Mouse (Mus musculus): Measurements from ENCODE around the gene Lrrc61. TPM values are rescaled to one million over a fixed set of nuclear protein-coding genes. Genes with fewer than 3 reads are reported as not detected.

Gene Lrrc61
- polyA plus RNA-seq, 1 experiment from 2014 or later, result 5.4 TPM

- Histone ChIP-seq H3K36me3 (peaks cover 48% of the 10 kb centered on the region), H3K9ac (no peak overlapping the region), H3K9me3 (no peaks in the 10 kb centered on the region; the same call in 1 of the 2 replicates), H3K4me3 (replicated peaks) (no peak overlapping the region), H3K27ac (no peak overlapping the region), H3K4me1 (peaks cover 22% of the 10 kb centered on the region), H3K27me3 (replicated peaks) (no peaks in the 10 kb centered on the region), H3K4me2 (no peak overlapping the region)
- 95% methylated on average over 45 of the region's 45 CpGs for WGBS
- no peak for ATAC-seq (ENCODE audit: insufficient read depth, low FRiP score, low read depth)
Measured at GRCm38 (mm10) chr6:48596545-48597232, 42.1 kb downstream of the Lrrc61 start.

- Histone ChIP-seq H3K9me3 (no peaks in the 10 kb centered on the region; the same call in 1 of the 2 replicates), H3K36me3 (peaks cover 48% of the 10 kb centered on the region), H3K4me2 (no peak overlapping the region), H3K4me1 (peaks cover 22% of the 10 kb centered on the region), H3K9ac (no peak overlapping the region), H3K27me3 (replicated peaks) (no peaks in the 10 kb centered on the region), H3K27ac (no peak overlapping the region), H3K4me3 (replicated peaks) (no peak overlapping the region)
- no peak for ATAC-seq (ENCODE audit: insufficient read depth, low FRiP score, low read depth)
- 96% methylated on average over 27 of the region's 27 CpGs for WGBS
Measured at GRCm38 (mm10) chr6:48597233-48597625, 42.6 kb downstream of the Lrrc61 start.

- WGBS, result 89% methylated on average over 1 of the region's 1 CpGs
- no peak overlapping the region for H3K4me2 ChIP-seq
- no peak overlapping the region for H3K9ac ChIP-seq
- no peaks in the 10 kb centered on the region for H3K27me3 ChIP-seq (replicated peaks)
- H3K4me1 ChIP-seq, result 0 out of 2 replicates have a peak, but pooled peaks cover 6% of the 10 kb centered on the region
- H3K4me3 ChIP-seq (replicated peaks), result no peak overlapping the region
- H3K9me3 ChIP-seq, result no peaks in the 10 kb centered on the region; the same call in 1 of the 2 replicates
- H3K27ac ChIP-seq, result no peak overlapping the region
- ATAC-seq (ENCODE audit: insufficient read depth, low FRiP score, low read depth), result no peak
- peaks cover 48% of the 10 kb centered on the region for H3K36me3 ChIP-seq
Measured at GRCm38 (mm10) chr6:48600594-48600993, 46.0 kb downstream of the Lrrc61 start.

- Histone ChIP-seq H3K4me2 (peak within 1 kb of the TSS; percentile 94), H3K36me3 (peaks cover 41% of the 10 kb centered on the region), H3K9ac (peak within 1 kb of the TSS; percentile 38), H3K4me1 (0 out of 2 replicates have a peak, but pooled peaks cover 6% of the 10 kb centered on the region), H3K9me3 (no peaks in the 10 kb centered on the region; the same call in 1 of the 2 replicates), H3K27me3 (replicated peaks) (no peaks in the 10 kb centered on the region), H3K4me3 (replicated peaks) (peak within 1 kb of the TSS; percentile 60), H3K27ac (peak within 1 kb of the TSS; percentile 73)
- ATAC-seq (ENCODE audit: insufficient read depth, low FRiP score, low read depth), result peak; percentile 98
- WGBS, result 4% methylated on average over 42 of the region's 42 CpGs
Measured at GRCm38 (mm10) chr6:48601271-48602079, 46.9 kb downstream of the Lrrc61 start, which contains the start of gene Zfp775. TSS of gene Zfp775 (plus strand) at chr6:48602063.

- no peaks in the 10 kb centered on the region for H3K27me3 ChIP-seq (replicated peaks)
- 0 out of 2 replicates have a peak, but pooled peaks cover 6% of the 10 kb centered on the region for H3K4me1 ChIP-seq
- peaks cover 33% of the 10 kb centered on the region for H3K36me3 ChIP-seq
- under 1% methylated on average over 27 of the region's 28 CpGs for WGBS
- H3K9ac ChIP-seq, result peak overlapping the region; percentile 38
- H3K9me3 ChIP-seq, result no peaks in the 10 kb centered on the region
- peak overlapping the region; percentile 73 for H3K27ac ChIP-seq
- peak overlapping the region; percentile 94 for H3K4me2 ChIP-seq
- peak; percentile 65; the same call in 1 of the 2 replicates for ATAC-seq (ENCODE audit: insufficient read depth, low FRiP score, low read depth)
- H3K4me3 ChIP-seq (replicated peaks), result peak overlapping the region; percentile 60
Measured at GRCm38 (mm10) chr6:48602080-48602741, 47.6 kb downstream of the Lrrc61 start.

GRCm38 (mm10) chr6:48608124-48608523, 53.5 kb downstream of the Lrrc61 start:
- no peaks in the 10 kb centered on the region for H3K4me1 ChIP-seq
- ATAC-seq (ENCODE audit: insufficient read depth, low FRiP score, low read depth), result no peak
- H3K27me3 ChIP-seq (replicated peaks), result no peaks in the 10 kb centered on the region
- H3K27ac ChIP-seq, result no peak overlapping the region
- H3K4me2 ChIP-seq, result no peak overlapping the region
- H3K36me3 ChIP-seq, result 0 out of 2 replicates have a peak, but pooled peaks cover 2% of the 10 kb centered on the region
- no peak overlapping the region for H3K4me3 ChIP-seq (replicated peaks)
- WGBS, result 80% methylated on average over 2 of the region's 2 CpGs
- no peaks in the 10 kb centered on the region for H3K9me3 ChIP-seq
- no peak overlapping the region for H3K9ac ChIP-seq

- Histone ChIP-seq H3K4me3 (replicated peaks) (no peak overlapping the region), H3K4me1 (no peaks in the 10 kb centered on the region), H3K4me2 (no peak overlapping the region), H3K9me3 (no peaks in the 10 kb centered on the region), H3K36me3 (peaks cover 11% of the 10 kb centered on the region; the same call in 1 of the 2 replicates), H3K27ac (no peak overlapping the region), H3K9ac (no peak overlapping the region), H3K27me3 (replicated peaks) (no peaks in the 10 kb centered on the region)
- ATAC-seq (ENCODE audit: insufficient read depth, low FRiP score, low read depth), result no peak
- 76% methylated on average over 7 of the region's 7 CpGs for WGBS
Measured at GRCm38 (mm10) chr6:48609512-48609911, 54.9 kb downstream of the Lrrc61 start.

GRCm38 (mm10) chr6:48610657-48611056, 56.1 kb downstream of the Lrrc61 start:
- H3K9me3 ChIP-seq, result no peaks in the 10 kb centered on the region
- no peak for ATAC-seq (ENCODE audit: insufficient read depth, low FRiP score, low read depth)
- H3K36me3 ChIP-seq, result peaks cover 11% of the 10 kb centered on the region; the same call in 1 of the 2 replicates
- no peaks in the 10 kb centered on the region for H3K27me3 ChIP-seq (replicated peaks)
- no peaks in the 10 kb centered on the region for H3K4me1 ChIP-seq
- no peak overlapping the region for H3K27ac ChIP-seq
- 43% methylated on average over 3 of the region's 3 CpGs for WGBS
- no peak overlapping the region for H3K9ac ChIP-seq
- no peak overlapping the region for H3K4me3 ChIP-seq (replicated peaks)
- H3K4me2 ChIP-seq, result no peak overlapping the region

GRCm38 (mm10) chr6:48613464-48613863, 58.9 kb downstream of the Lrrc61 start:
- no peak overlapping the region for H3K9ac ChIP-seq
- H3K4me2 ChIP-seq, result no peak overlapping the region
- H3K27me3 ChIP-seq (replicated peaks), result no peaks in the 10 kb centered on the region
- WGBS, result 91% methylated on average over 4 of the region's 4 CpGs
- H3K4me3 ChIP-seq (replicated peaks), result no peak overlapping the region
- no peak for ATAC-seq (ENCODE audit: insufficient read depth, low FRiP score, low read depth)
- H3K4me1 ChIP-seq, result no peaks in the 10 kb centered on the region
- H3K27ac ChIP-seq, result no peak overlapping the region
- H3K9me3 ChIP-seq, result no peaks in the 10 kb centered on the region
- H3K36me3 ChIP-seq, result peaks cover 11% of the 10 kb centered on the region; the same call in 1 of the 2 replicates

- Histone ChIP-seq H3K9ac (no peak overlapping the region), H3K4me1 (no peaks in the 10 kb centered on the region), H3K9me3 (no peaks in the 10 kb centered on the region), H3K4me2 (no peak overlapping the region), H3K27me3 (replicated peaks) (no peaks in the 10 kb centered on the region), H3K36me3 (peaks cover 15% of the 10 kb centered on the region; the same call in 1 of the 2 replicates), H3K27ac (no peak overlapping the region), H3K4me3 (replicated peaks) (no peak overlapping the region)
- WGBS, result 86% methylated on average over 5 of the region's 5 CpGs
- ATAC-seq (ENCODE audit: insufficient read depth, low FRiP score, low read depth), result no peak
Measured at GRCm38 (mm10) chr6:48614756-48615155, 60.2 kb downstream of the Lrrc61 start.

GRCm38 (mm10) chr6:48620031-48620430, 65.4 kb downstream of the Lrrc61 start:
- H3K27ac ChIP-seq, result no peak overlapping the region
- H3K9ac ChIP-seq, result no peak overlapping the region
- H3K27me3 ChIP-seq (replicated peaks), result no peaks in the 10 kb centered on the region
- H3K4me1 ChIP-seq, result no peaks in the 10 kb centered on the region
- H3K4me3 ChIP-seq (replicated peaks), result no peak overlapping the region
- 92% methylated on average over 30 of the region's 30 CpGs for WGBS
- no peak overlapping the region for H3K4me2 ChIP-seq
- no peak for ATAC-seq (ENCODE audit: insufficient read depth, low FRiP score, low read depth)
- peaks cover 14% of the 10 kb centered on the region; the same call in 1 of the 2 replicates for H3K36me3 ChIP-seq
- H3K9me3 ChIP-seq, result no peaks in the 10 kb centered on the region

All from stomach, embryonic 15.5 days (tissue).